Mouse (Mus musculus) heart, adult 2 months (tissue): ENCODE data around the gene Pfn2. TPM values are rescaled to one million over a fixed set of nuclear protein-coding genes. Genes with fewer than 3 reads are reported as not detected.

Experiments used
- DNase-seq, 2 experiments: peaks; one replicate each; pipeline ENCODE4 v3.0.0; 2021
- H3K27ac ChIP-seq: fragments of 200-600 bp; 2 replicates; pipeline ENCODE4 v1.8.1; 2022
- H3K27me3 ChIP-seq: fragments of 200-500 bp; 2 replicates; pipeline ENCODE4 v1.6.1; 2012; ENCODE audit warnings: mild to moderate bottlenecking, low read length, inconsistent platforms, mixed read lengths; ENCODE audit not compliant: control insufficient read depth, insufficient read depth
- H3K36me3 ChIP-seq: fragments of 200-500 bp; 2 replicates; pipeline ENCODE4 v1.6.1; 2012; ENCODE audit warnings: low read length, inconsistent platforms; ENCODE audit not compliant: control insufficient read depth, insufficient read depth
- H3K4me1 ChIP-seq: fragments of 200-500 bp; 2 replicates; pipeline ENCODE4 v1.6.1; 2011; ENCODE audit warnings: low read length; ENCODE audit not compliant: control insufficient read depth, insufficient read depth
- H3K4me3 ChIP-seq: fragments of 200-600 bp; 2 replicates; pipeline ENCODE4 v1.8.1; 2022
- H3K79me2 ChIP-seq: fragments of 200-500 bp; replicated peaks from 2 replicates; pipeline ENCODE4 v1.6.1; 2012; ENCODE audit warnings: mild to moderate bottlenecking, inconsistent platforms, low read length, moderate library complexity, mixed read lengths; ENCODE audit not compliant: control insufficient read depth, insufficient read depth
- H3K9ac ChIP-seq: fragments of 200-500 bp; 2 replicates; pipeline ENCODE4 v1.6.1; 2012; ENCODE audit warnings: low read depth, mild to moderate bottlenecking, control low read depth, inconsistent platforms, low read length, mixed read lengths
- CTCF ChIP-seq: fragments of 200-600 bp; IDR thresholded peaks from 2 replicates; pipeline ENCODE4 v1.8.1; 2022; ENCODE audit warnings: antibody characterized with exemption, mild to moderate bottlenecking, moderate library complexity
- EP300 ChIP-seq: fragments of 200-500 bp; IDR thresholded peaks from 2 replicates; pipeline ENCODE4 v1.6.1; 2011; ENCODE audit warnings: low read depth, low read length, control low read depth; ENCODE audit not compliant: insufficient read depth
- POLR2A ChIP-seq: fragments of 200-500 bp; IDR thresholded peaks from 2 replicates; pipeline ENCODE4 v1.6.1; 2011; ENCODE audit warnings: mild to moderate bottlenecking, low read depth, low read length, control low read depth; ENCODE audit not compliant: insufficient read depth
- WGBS: fragments of 180-500 bp; shearing (Covaris S2); methylation state at CpG from one replicate; pipeline ENCODE4 v1.1.7; 2018; 5-methylcytosine and 5-hydroxymethylcytosine counted together
- intact Hi-C: fragments of 180-260 bp; cut with DNase I; formaldehyde crosslinking; loops from one replicate; pipeline ENCODE4 v1.15.1; 2025
- long read RNA-seq: library from polyadenylated mRNA; stranded (forward); transcript quantifications from one replicate; pipeline ENCODE4 v2.0.0, GENCODE M21; 2021
- polyA plus RNA-seq: library from polyadenylated mRNA; depleted of rRNA; stranded (reverse); fragments of >200 nt; gene quantifications from 2 replicates; pipeline ENCODE4 v1.2.3, GENCODE M21; 2012; rRNA removed
- total RNA-seq, 2 experiments: library from RNA; stranded (reverse); gene quantifications; 2 replicates each; pipeline ENCODE4 v1.2.3; 2021

Pfn2 gene
- 10 to 100 TPM; 36.2 to 37.0 TPM for total RNA-seq
- polyA plus RNA-seq: 26.9 and 55.6 TPM in 2 replicates
- long read RNA-seq, transcript Pfn2-201 (3 exons, 2,342 nt): major isoform, 45 of 61 reads
- long read RNA-seq, transcript Pfn2-202 (3 exons, 1,879 nt): minor isoform, 7 of 61 reads
- long read RNA-seq, partial matches to known transcripts: 7 of 61 reads
- long read RNA-seq, other reads (novel, unspliced or antisense): 2 of 61 reads

DNA sequence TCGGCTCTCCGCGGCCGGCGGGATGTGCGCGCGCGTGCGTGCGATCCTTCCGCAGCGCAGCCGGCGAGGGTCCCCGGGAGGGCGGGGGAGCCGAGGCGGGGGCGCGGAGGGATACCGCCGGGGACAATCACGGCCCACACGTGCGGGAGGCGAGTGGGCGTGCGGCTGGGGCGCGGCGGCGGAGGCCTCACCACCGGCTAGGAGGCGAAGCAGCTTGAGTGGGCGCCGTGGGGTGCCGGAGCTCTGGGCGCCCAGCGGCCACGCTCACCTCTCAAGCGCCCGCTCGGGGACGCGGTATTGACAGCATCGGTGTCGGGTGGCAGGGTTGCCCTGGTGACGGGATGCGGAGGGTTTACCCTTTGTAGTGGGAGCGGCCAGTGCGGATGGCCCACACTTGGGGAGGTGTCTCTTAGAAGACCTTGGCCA lies at the start of gene Pfn2:
Gene Pfn2, minus strand, starts transcription at position 320 of the 426 bp plus-strand sequence.
- Histone ChIP-seq H3K36me3 (peaks cover 4% of the 10 kb centered on the region; the same call in 1 of the 2 replicates), H3K27ac (peak within 1 kb of the TSS; percentile 64), H3K4me3 (peak within 1 kb of the TSS; percentile 78), H3K79me2 (no peaks in the 10 kb centered on the region), H3K9ac (peak within 1 kb of the TSS; percentile 93), H3K27me3 (no peaks in the 10 kb centered on the region), H3K4me1 (peaks cover 2% of the 10 kb centered on the region; the same call in 1 of the 2 replicates)
- WGBS: 2% methylated on average over 51 of the region's 52 CpGs
- intact Hi-C loops: loop anchor here (5.0 to 10.0 kb wide), 5 partner anchors 110 to 730 kb away; partner anchors contain the start of genes Eif2a, Rnf13, Selenot and Serp1
- no peak for TF ChIP-seq EP300
- TF ChIP-seq POLR2A: no peak
- no peak for TF ChIP-seq CTCF
- no peak for DNase-seq

DNA sequence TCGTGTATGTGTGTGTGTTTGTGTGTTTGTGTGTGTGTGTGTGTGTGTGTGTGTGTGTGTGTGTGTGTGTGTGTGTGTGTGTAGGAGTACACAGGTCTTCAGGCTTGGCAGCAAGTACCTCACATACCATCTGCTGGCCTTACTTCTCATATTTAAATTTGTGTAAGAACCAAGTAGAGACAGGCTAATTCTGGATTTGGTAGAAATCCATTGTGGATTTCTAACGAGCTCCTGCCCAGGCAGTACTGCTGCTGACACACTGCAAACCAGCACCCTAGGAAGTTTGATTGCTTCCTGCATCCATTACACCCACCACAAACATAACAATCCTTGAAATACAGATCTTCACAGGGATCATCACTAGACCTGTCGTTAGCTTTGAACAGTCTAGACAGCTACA lies 35.1 kb upstream of the Pfn2 start:
- no peaks in the 10 kb centered on the region for H3K79me2 ChIP-seq
- WGBS: 52% methylated on average over 3 of the region's 3 CpGs
- no peak overlapping the region for H3K27ac ChIP-seq
- no peak overlapping the region for H3K9ac ChIP-seq
- no peaks in the 10 kb centered on the region for H3K27me3 ChIP-seq
- DNase-seq: no peak
- intact Hi-C loops: no loop called here
- no peaks in the 10 kb centered on the region for H3K36me3 ChIP-seq
- TF ChIP-seq POLR2A (no peak), EP300 (no peak), CTCF (no peak)
- no peaks in the 10 kb centered on the region for H3K4me1 ChIP-seq
- H3K4me3 ChIP-seq: no peak overlapping the region

DNA sequence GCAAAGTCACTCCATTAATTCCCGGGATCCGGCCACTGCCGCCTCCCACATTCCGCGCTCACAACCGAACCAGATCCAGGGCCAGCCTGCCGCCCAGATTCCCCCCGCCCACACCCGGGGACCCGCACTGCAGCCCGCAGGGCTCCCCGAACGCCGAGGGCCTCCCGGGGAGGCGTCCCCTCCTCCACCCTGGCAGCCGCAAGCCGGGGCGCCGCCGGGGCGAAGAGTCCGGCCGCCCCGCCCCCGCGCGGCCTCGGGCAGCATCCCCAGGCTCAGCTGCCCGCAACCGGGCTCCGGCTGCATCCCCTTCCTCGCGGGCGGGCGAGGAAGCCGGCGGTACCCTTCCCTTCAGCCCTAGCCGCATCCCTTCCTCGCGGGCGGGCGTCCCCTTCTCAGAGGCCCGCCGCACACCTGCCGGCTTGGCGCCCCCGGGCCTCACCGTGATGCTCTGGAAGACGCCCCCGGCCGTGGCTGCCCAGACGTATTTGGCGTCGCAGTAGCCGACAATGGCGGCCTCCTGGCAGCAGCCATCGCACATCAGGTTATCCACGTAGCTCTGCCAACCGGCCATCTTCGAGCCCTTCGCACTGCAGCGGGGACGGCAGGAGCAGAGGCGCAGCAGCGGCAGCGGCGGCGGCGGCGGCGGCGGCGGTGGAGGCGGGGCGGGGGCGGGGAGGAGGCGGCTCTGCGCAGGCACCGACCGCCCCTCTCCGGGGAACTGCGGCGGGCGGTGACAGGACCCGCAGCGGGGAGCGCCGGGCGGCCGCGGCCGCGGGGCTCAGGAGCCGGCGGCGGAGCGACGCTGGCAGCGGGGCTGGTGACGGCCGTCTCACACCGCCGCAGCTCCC lies 743 bp downstream of the Pfn2 start:
- TF ChIP-seq POLR2A (0 out of 2 replicates have a peak, but pooled peaks have one; percentile 14), CTCF (no peak), EP300 (no peak)
- no peaks in the 10 kb centered on the region for H3K79me2 ChIP-seq
- no peaks in the 10 kb centered on the region for H3K27me3 ChIP-seq
- H3K27ac ChIP-seq: peak overlapping the region; percentile 64
- H3K4me1 ChIP-seq: peaks cover 2% of the 10 kb centered on the region; the same call in 1 of the 2 replicates
- peak overlapping the region; percentile 78 for H3K4me3 ChIP-seq
- intact Hi-C loops: loop anchor here (5.0 to 10.0 kb wide), 5 partner anchors 110 to 730 kb away; partner anchors contain the start of genes Eif2a, Rnf13, Selenot and Serp1
- H3K9ac ChIP-seq: peak overlapping the region; percentile 93
- peaks cover 4% of the 10 kb centered on the region; the same call in 1 of the 2 replicates for H3K36me3 ChIP-seq
- WGBS: under 1% methylated on average over 87 of the region's 104 CpGs
- DNase-seq: peak; percentile 80

DNA sequence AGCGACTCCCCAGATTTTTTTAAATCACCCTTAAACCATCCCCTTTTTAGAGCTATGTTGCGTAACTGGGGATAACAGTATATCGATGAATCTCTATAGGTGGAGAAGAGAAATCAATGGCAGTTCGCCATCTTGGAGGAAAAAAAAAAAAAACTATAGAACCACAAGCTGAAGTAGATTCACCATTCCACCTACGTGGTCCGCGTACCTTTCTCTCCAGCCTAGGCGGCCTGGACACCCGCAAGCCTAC lies 1.3 kb downstream of the Pfn2 start:
- Histone ChIP-seq H3K4me1 (peaks cover 2% of the 10 kb centered on the region; the same call in 1 of the 2 replicates), H3K27ac (peak overlapping the region; percentile 64), H3K36me3 (peaks cover 4% of the 10 kb centered on the region; the same call in 1 of the 2 replicates), H3K27me3 (no peaks in the 10 kb centered on the region), H3K4me3 (peak overlapping the region; percentile 78), H3K9ac (peak overlapping the region; percentile 93), H3K79me2 (no peaks in the 10 kb centered on the region)
- intact Hi-C loops: loop anchor here (5.0 to 10.0 kb wide), 5 partner anchors 109 to 731 kb away; partner anchors contain the start of genes Eif2a, Rnf13, Selenot and Serp1
- TF ChIP-seq POLR2A: no peak
- no peak for TF ChIP-seq EP300
- DNase-seq: no peak
- 6% methylated on average over 9 of the region's 9 CpGs for WGBS

DNA sequence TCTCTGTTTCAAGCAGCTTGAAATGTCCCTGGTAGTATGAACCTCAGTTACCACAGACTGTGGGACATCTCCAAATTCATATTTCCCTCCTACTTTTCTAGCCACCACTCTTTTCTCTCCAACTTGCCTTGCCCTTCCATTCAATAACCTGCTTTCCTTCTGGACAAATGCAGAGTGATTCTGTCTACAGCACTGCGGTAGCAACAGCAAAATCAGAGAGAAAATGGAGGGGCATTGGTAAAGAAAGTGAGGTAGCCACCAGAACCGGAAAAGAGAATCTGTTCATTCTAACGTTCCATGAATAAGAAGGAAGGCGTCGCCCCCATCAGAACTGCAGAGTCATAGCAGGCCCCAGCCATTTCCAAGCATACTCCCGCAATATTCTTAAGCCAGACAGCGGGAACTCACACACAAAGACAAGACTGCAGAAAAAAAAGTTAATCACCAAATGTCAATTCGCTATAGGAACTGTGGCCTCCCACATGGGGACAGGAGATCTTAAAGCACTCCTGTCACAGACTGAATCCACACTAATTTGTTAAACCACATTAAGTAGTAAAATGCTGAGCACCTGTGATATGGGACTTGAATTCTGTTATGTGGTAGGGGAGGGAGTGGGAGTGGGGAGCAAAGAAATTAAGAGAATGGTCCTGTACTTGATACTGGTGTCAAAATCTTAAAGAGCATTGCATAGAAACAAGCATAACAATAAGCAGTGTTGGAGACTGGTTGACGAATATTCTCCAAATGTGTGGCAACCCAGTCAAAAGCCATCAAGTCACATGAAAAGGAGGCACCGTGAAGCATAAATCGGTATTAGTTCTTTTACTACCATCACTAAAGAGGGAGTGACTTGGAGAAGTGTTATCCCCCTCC lies 1.9 kb downstream of the Pfn2 start:
- peak in 1 of 2 experiments; percentile 15 for DNase-seq
- Histone ChIP-seq H3K27ac (peak overlapping the region; percentile 64), H3K9ac (peak overlapping the region; percentile 93), H3K4me1 (peaks cover 2% of the 10 kb centered on the region; the same call in 1 of the 2 replicates), H3K4me3 (peak overlapping the region; percentile 78), H3K27me3 (no peaks in the 10 kb centered on the region), H3K36me3 (peaks cover 4% of the 10 kb centered on the region; the same call in 1 of the 2 replicates), H3K79me2 (no peaks in the 10 kb centered on the region)
- TF ChIP-seq POLR2A (no peak), CTCF (peak; percentile 29)
- intact Hi-C loops: loop anchor here (5.0 to 10.0 kb wide), 5 partner anchors 109 to 731 kb away; partner anchors contain the start of genes Eif2a, Rnf13, Selenot and Serp1
- WGBS: 41% methylated on average over 11 of the region's 11 CpGs
